Mouse (Mus musculus): ENCODE measurements around the gene Pon2. TPM values are rescaled to one million over a fixed set of nuclear protein-coding genes. Genes with fewer than 3 reads are reported as not detected.

Pon2 gene
- polyA plus RNA-seq, 2 experiments, result 20.5 to 27.0 TPM

DNA sequence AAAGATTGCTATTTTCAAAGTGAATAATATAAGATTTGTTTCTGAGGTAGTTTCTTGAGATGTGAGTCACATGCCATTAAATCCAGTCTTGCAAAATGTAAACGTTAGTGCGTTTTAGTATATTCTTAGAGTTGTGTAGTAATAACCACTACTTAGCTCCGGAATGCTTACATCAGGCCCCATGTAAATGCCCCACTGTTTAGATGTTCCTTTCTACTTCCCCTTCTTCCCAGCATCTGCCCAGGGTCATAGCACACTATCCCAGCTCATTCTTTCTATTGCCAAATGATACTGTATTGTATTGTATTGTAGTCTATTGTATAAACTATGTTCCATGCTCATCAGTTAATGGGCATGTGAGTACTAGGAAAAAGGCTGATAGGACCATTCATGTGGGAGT is 59.5 kb downstream of the Pon2 start:
- H3K4me1 ChIP-seq (ENCODE audit: control insufficient read depth, insufficient read depth, low read length), result no peaks in the 10 kb centered on the region
- ATAC-seq (ENCODE audit: low FRiP score, low read depth) (no peak), DNase-seq (ENCODE audit: low spot score) (no peak)
- 91% methylated on average over 3 of the region's 3 CpGs for WGBS
- no peaks in the 10 kb centered on the region for H3K36me3 ChIP-seq (ENCODE audit: control insufficient read depth, insufficient read depth, low read length)
- no peak overlapping the region for H3K27ac ChIP-seq (replicated peaks; ENCODE audit: low read depth, low read length)
- no peak for TF ChIP-seq POLR2A (IDR thresholded peaks at IDR 0.05; ENCODE audit: borderline replicate concordance, extremely low read depth, insufficient read depth, insufficient read length)
- H3K9me3 ChIP-seq (ENCODE audit: control insufficient read depth, low read length), result no peaks in the 10 kb centered on the region
- no peaks in the 10 kb centered on the region for H3K27me3 ChIP-seq (ENCODE audit: control insufficient read depth, insufficient read depth, low read length)
- H3K4me3 ChIP-seq (replicated peaks; ENCODE audit: low read length), result no peak overlapping the region
- no peak overlapping the region for H3K9ac ChIP-seq (ENCODE audit: low read depth, low read length, severe bottlenecking)
- no peak overlapping the region for H3K4me2 ChIP-seq (replicated peaks; ENCODE audit: low read depth, low read length, severe bottlenecking)

DNA sequence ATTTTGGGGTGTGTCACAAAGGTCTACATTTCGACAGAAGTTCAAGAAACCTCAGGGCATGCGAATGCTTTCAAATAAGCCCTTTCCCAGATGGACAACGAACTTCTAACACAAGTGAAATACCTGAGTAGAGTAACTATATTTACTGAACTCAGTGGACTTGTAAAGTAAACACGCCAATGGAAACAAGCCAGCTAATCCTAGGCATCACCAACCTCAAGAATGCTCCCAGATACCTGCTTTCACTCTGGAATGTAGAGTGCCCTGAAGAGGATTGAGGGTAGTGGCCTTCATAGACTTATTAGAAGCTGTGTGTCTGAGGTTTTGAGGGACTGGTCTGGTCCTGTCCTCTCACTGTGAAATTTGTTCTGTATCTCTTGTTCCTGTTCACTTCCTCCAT is 60.7 kb downstream of the Pon2 start:
- H3K36me3 ChIP-seq (ENCODE audit: control insufficient read depth, insufficient read depth, low read length), result no peaks in the 10 kb centered on the region
- ATAC-seq (ENCODE audit: low FRiP score, low read depth) (no peak), DNase-seq (ENCODE audit: low spot score) (no peak)
- H3K4me3 ChIP-seq (replicated peaks; ENCODE audit: low read length), result no peak overlapping the region
- H3K9ac ChIP-seq (ENCODE audit: low read depth, low read length, severe bottlenecking), result no peak overlapping the region
- H3K9me3 ChIP-seq (ENCODE audit: control insufficient read depth, low read length), result no peaks in the 10 kb centered on the region
- H3K4me2 ChIP-seq (replicated peaks; ENCODE audit: low read depth, low read length, severe bottlenecking), result no peak overlapping the region
- no peaks in the 10 kb centered on the region for H3K27me3 ChIP-seq (ENCODE audit: control insufficient read depth, insufficient read depth, low read length)
- no peak overlapping the region for H3K27ac ChIP-seq (replicated peaks; ENCODE audit: low read depth, low read length)
- WGBS, result 77% methylated on average over 4 of the region's 4 CpGs
- TF ChIP-seq POLR2A (IDR thresholded peaks at IDR 0.05; ENCODE audit: borderline replicate concordance, extremely low read depth, insufficient read depth, insufficient read length), result no peak
- H3K4me1 ChIP-seq (ENCODE audit: control insufficient read depth, insufficient read depth, low read length), result no peaks in the 10 kb centered on the region

DNA sequence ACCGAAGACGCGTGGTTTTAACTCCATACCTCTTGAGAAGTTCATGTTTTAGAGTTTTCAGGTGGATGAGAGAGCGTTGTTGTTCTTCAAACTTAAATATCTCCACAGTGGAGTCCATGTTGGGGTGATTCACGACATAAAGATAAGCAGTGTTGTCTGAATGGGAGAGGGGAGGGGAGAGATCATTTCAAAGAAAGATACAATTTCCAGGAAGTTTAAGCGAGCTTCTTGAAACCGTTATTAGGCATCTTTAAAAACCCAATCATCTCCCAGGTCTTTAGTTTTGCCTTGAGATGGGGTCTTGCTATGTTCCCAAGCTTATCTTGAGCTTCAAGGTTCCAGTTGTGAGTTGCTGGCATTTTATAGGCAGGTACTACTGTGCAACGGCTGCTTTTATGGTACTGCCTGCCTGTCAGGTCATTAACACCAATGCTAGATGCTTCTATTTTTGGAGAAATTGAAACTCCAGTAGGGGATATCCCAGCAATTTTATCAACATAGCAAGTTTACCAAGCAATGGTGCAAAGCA is 61.3 kb downstream of the Pon2 start:
- Histone ChIP-seq H3K4me3 (replicated peaks; ENCODE audit: low read length) (no peak overlapping the region), H3K27me3 (ENCODE audit: control insufficient read depth, insufficient read depth, low read length) (no peaks in the 10 kb centered on the region), H3K9ac (ENCODE audit: low read depth, low read length, severe bottlenecking) (no peak overlapping the region), H3K27ac (replicated peaks; ENCODE audit: low read depth, low read length) (no peak overlapping the region), H3K4me2 (replicated peaks; ENCODE audit: low read depth, low read length, severe bottlenecking) (no peak overlapping the region), H3K4me1 (ENCODE audit: control insufficient read depth, insufficient read depth, low read length) (no peaks in the 10 kb centered on the region), H3K9me3 (ENCODE audit: control insufficient read depth, low read length) (no peaks in the 10 kb centered on the region), H3K36me3 (ENCODE audit: control insufficient read depth, insufficient read depth, low read length) (no peaks in the 10 kb centered on the region)
- ATAC-seq (ENCODE audit: low FRiP score, low read depth), result no peak
- no peak for TF ChIP-seq POLR2A (IDR thresholded peaks at IDR 0.05; ENCODE audit: borderline replicate concordance, extremely low read depth, insufficient read depth, insufficient read length)
- no peak for DNase-seq (ENCODE audit: low spot score)
- WGBS, result 84% methylated on average over 8 of the region's 8 CpGs

DNA sequence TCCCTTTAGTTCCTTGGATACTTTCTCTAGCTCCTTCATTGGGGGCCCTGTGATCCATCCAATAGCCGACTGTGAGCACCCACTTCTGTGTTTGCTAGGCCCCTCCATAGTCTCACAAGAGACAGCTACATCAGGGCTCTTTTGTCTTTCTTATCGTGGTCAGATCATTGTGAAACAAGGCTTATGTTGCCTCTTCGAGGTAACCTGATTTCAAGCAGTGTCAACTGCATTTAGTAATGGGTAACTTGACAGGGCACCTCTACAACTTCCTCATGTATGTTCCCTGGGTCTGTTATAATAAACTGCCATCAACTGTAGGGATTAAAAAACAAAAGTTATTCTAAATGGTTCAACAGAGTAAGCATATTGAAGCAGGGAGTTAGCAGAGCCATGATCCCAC is 63.7 kb downstream of the Pon2 start:
- no peak for TF ChIP-seq POLR2A (IDR thresholded peaks at IDR 0.05; ENCODE audit: borderline replicate concordance, extremely low read depth, insufficient read depth, insufficient read length)
- H3K36me3 ChIP-seq (ENCODE audit: control insufficient read depth, insufficient read depth, low read length), result no peaks in the 10 kb centered on the region
- ATAC-seq (ENCODE audit: low FRiP score, low read depth), result no peak
- no peak for DNase-seq (ENCODE audit: low spot score)
- H3K9me3 ChIP-seq (ENCODE audit: control insufficient read depth, low read length), result no peaks in the 10 kb centered on the region
- H3K27ac ChIP-seq (replicated peaks; ENCODE audit: low read depth, low read length), result no peak overlapping the region
- no peak overlapping the region for H3K4me3 ChIP-seq (replicated peaks; ENCODE audit: low read length)
- no peak overlapping the region for H3K4me2 ChIP-seq (replicated peaks; ENCODE audit: low read depth, low read length, severe bottlenecking)
- WGBS, result 82% methylated on average over 3 of the region's 3 CpGs
- H3K27me3 ChIP-seq (ENCODE audit: control insufficient read depth, insufficient read depth, low read length), result no peaks in the 10 kb centered on the region
- no peaks in the 10 kb centered on the region for H3K4me1 ChIP-seq (ENCODE audit: control insufficient read depth, insufficient read depth, low read length)
- H3K9ac ChIP-seq (ENCODE audit: low read depth, low read length, severe bottlenecking), result no peak overlapping the region

DNA sequence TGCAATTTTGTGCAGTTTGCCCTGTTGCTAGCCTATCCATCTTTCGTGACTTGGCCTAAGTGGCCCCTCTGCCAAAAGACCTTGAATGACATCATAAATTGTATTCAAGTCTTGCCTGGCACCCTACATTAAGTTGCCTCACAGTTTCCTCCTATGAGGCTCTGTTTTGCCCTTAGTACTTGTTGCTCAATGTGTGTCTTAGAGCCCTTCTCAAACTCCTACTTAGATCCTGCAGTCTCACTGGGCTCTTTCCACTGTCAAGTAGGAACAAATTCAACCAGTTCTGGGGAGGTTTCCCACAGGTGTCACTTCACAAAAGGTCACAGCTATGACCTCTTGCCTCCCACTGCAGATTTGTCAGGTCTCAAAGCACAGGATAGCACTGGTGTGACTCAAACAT is 64.4 kb downstream of the Pon2 start:
- Histone ChIP-seq H3K4me1 (ENCODE audit: control insufficient read depth, insufficient read depth, low read length) (no peaks in the 10 kb centered on the region), H3K4me3 (replicated peaks; ENCODE audit: low read length) (no peak overlapping the region), H3K4me2 (replicated peaks; ENCODE audit: low read depth, low read length, severe bottlenecking) (no peak overlapping the region), H3K36me3 (ENCODE audit: control insufficient read depth, insufficient read depth, low read length) (no peaks in the 10 kb centered on the region), H3K9ac (ENCODE audit: low read depth, low read length, severe bottlenecking) (no peak overlapping the region), H3K27me3 (ENCODE audit: control insufficient read depth, insufficient read depth, low read length) (no peaks in the 10 kb centered on the region), H3K27ac (replicated peaks; ENCODE audit: low read depth, low read length) (no peak overlapping the region), H3K9me3 (ENCODE audit: control insufficient read depth, low read length) (no peaks in the 10 kb centered on the region)
- TF ChIP-seq POLR2A (IDR thresholded peaks at IDR 0.05; ENCODE audit: borderline replicate concordance, extremely low read depth, insufficient read depth, insufficient read length), result no peak
- DNase-seq (ENCODE audit: low spot score) (no peak), ATAC-seq (ENCODE audit: low FRiP score, low read depth) (no peak)
- WGBS, result 92% methylated on average over 1 of the region's 1 CpGs

DNA sequence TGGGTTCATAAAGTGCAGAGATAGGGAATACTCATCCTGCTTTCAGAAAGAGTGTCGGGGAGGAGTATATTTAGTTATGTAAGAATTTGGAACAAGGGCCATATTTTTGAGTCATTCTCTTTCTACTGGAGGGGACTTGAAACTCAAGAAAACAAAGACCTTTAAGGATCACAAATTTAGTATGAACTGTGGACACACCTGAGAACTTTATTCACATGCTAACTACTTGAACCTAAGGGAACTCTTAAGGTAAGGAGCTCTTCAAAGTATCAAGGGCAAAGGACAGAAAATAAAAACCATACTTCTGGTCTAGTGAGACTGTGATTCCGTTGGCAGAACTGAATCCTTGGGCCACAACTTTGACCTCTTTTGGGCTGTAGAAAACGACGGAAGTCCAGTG is 66.2 kb downstream of the Pon2 start:
- no peak overlapping the region for H3K9ac ChIP-seq (ENCODE audit: low read depth, low read length, severe bottlenecking)
- WGBS, result 94% methylated on average over 4 of the region's 4 CpGs
- H3K36me3 ChIP-seq (ENCODE audit: control insufficient read depth, insufficient read depth, low read length), result no peaks in the 10 kb centered on the region
- H3K4me3 ChIP-seq (replicated peaks; ENCODE audit: low read length), result no peak overlapping the region
- DNase-seq (ENCODE audit: low spot score) (no peak), ATAC-seq (ENCODE audit: low FRiP score, low read depth) (no peak)
- H3K27ac ChIP-seq (replicated peaks; ENCODE audit: low read depth, low read length), result no peak overlapping the region
- H3K9me3 ChIP-seq (ENCODE audit: control insufficient read depth, low read length), result no peaks in the 10 kb centered on the region
- no peak overlapping the region for H3K4me2 ChIP-seq (replicated peaks; ENCODE audit: low read depth, low read length, severe bottlenecking)
- no peaks in the 10 kb centered on the region for H3K27me3 ChIP-seq (ENCODE audit: control insufficient read depth, insufficient read depth, low read length)
- TF ChIP-seq POLR2A (IDR thresholded peaks at IDR 0.05; ENCODE audit: borderline replicate concordance, extremely low read depth, insufficient read depth, insufficient read length), result no peak
- H3K4me1 ChIP-seq (ENCODE audit: control insufficient read depth, insufficient read depth, low read length), result no peaks in the 10 kb centered on the region
